Mouse (Mus musculus): ENCODE results near the gene Vapa. TPM values are rescaled to one million over a fixed set of nuclear protein-coding genes. Genes with fewer than 3 reads are reported as not detected.

Vapa gene
- total and polyA plus RNA-seq, 3 experiments = 51.4 to 158 (median 151) TPM

DNA sequence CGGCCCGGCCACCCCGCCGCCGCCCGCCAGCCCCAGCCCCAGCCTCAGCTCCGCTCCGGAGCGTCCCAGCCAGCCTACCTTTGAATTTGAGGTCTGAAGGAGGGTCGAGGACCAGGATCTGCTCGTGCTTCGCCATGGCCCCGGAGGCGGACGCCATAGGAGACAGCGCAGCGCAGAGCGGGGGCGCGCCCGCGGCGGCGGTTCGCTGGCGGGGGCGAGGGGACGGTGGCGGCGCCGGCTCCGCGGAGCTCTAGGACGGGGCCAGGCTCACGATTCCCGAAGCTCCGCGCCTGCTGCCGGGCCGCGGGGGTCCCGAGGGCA, 253 bp downstream of the Vapa start:
- peaks cover 45% of the 10 kb centered on the region for H3K79me2 ChIP-seq (replicated peaks; ENCODE audit: control insufficient read depth, extremely low read depth, insufficient read depth, poor library complexity, severe bottlenecking)
- peak overlapping the region; percentile 99 for H3K9ac ChIP-seq (ENCODE audit: insufficient read depth, low read depth)
- H3K27ac ChIP-seq (ENCODE audit: insufficient read depth, low read depth) = peak overlapping the region; percentile 80
- in situ Hi-C loops (cut with MboI; ENCODE audit: low pct_ligation_motif_present, low pct_unique_long_range_greater_than_20kb, low sequenced_read_pairs) = no loop called here
- H3K9me3 ChIP-seq (replicated peaks; ENCODE audit: low read length) = no peaks in the 10 kb centered on the region
- H3K4me2 ChIP-seq (ENCODE audit: insufficient read depth, low read depth, poor library complexity, severe bottlenecking) = no peak overlapping the region
- no peak for DNase-seq (ENCODE audit: extremely low read depth)
- peaks cover 4 to 12% of the 10 kb centered on the region in 2 experiments for H3K36me3 ChIP-seq (replicated peaks in 1 of 2; ENCODE audit: control insufficient read depth in 1 of 2, insufficient read depth in 1 of 2, low read length in 1 of 2)
- peaks cover 3 to 26% of the 10 kb centered on the region in 2 experiments for H3K4me1 ChIP-seq (ENCODE audit: control insufficient read depth in 1 of 2, insufficient read depth in 2 of 2)
- TF ChIP-seq ZKSCAN1 (IDR thresholded peaks at IDR 0.05; ENCODE audit: borderline replicate concordance, low read depth, low read length) = no peak
- TF ChIP-seq CHD2 (IDR thresholded peaks at IDR 0.05; ENCODE audit: low read length) = peak; percentile 38; the same call in 1 of the 2 replicates
- H3K27me3 ChIP-seq (replicated peaks) = no peaks in the 10 kb centered on the region
- peak overlapping the region; percentile 68 to 92 (median 92) for H3K4me3 ChIP-seq (replicated peaks in 1 of 3; ENCODE audit: low read depth in 2 of 3, low read length in 2 of 3, poor library complexity in 1 of 3)
- dilution Hi-C loops (cut with MboI; ENCODE audit: extremely low pct_ligation_motif_present, extremely low pct_unique_long_range_greater_than_20kb, low sequenced_read_pairs) = no loop called here

DNA sequence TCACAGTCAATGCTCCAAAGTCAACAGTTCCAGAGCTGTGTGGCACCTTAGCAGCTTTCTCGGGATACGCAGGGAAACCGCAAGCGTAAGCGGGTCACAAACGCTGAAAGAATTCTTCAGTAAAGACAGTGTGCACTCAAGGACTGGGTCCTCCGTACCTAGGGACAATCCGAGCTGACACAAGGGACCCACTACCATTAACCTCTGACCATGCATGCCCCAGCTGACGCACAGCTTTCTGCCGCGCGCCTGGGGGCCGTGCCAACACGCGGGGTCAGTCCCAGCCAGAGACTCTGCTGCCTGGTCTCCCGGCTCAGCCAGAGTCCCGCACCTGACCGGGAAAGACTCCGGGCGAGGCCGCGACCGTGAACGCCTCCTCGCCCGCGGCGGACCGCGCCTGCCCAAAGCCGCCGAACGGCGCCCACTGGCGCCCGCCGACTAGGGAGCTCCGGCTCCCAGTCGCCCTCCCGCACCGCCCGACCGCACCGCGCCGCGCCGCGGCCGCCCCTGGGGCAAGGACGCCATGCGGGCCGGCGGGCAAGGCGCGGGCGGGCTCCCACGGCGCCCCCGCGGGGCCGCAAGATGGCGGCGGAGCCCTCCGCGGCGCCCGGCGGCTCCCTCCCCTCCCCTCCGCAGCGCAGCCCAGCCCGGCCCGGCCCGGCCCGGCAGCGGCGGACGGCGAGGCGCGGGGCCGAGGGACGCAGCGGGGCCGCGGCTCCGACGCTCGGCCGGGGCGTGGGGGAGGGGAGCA, 789 bp downstream of the Vapa start:
- TF ChIP-seq JUN (IDR thresholded peaks at IDR 0.05; ENCODE audit: insufficient read depth, low read depth, low read length) = no peak
- peak; percentile 12; the same call in 1 of the 2 replicates for TF ChIP-seq UBTF (IDR thresholded peaks at IDR 0.05; ENCODE audit: low read depth, low read length)
- TF ChIP-seq MXI1 (IDR thresholded peaks at IDR 0.05; ENCODE audit: low read depth, low read length) = 0 out of 2 replicates have a peak, but pooled peaks have one; percentile 51
- TF ChIP-seq POLR2AphosphoS2 (IDR thresholded peaks at IDR 0.05; ENCODE audit: low read depth, low read length) = no peak
- in situ Hi-C loops (cut with MboI; ENCODE audit: low pct_ligation_motif_present, low pct_unique_long_range_greater_than_20kb, low sequenced_read_pairs) (no loop called here), dilution Hi-C loops (cut with MboI; ENCODE audit: extremely low pct_ligation_motif_present, extremely low pct_unique_long_range_greater_than_20kb, low sequenced_read_pairs) (no loop called here)
- peak; percentile 21 for DNase-seq (ENCODE audit: extremely low read depth)
- Histone ChIP-seq H3K4me2 (ENCODE audit: insufficient read depth, low read depth, poor library complexity, severe bottlenecking) (peak overlapping the region; percentile 74), H3K4me3 (replicated peaks in 1 of 3; ENCODE audit: low read depth in 2 of 3, low read length in 2 of 3, poor library complexity in 1 of 3) (peak overlapping the region; percentile 91 to 92 (median 92)), H3K27me3 (replicated peaks) (no peaks in the 10 kb centered on the region), H3K79me2 (replicated peaks; ENCODE audit: control insufficient read depth, extremely low read depth, insufficient read depth, poor library complexity, severe bottlenecking) (peaks cover 50% of the 10 kb centered on the region), H3K9ac (ENCODE audit: insufficient read depth, low read depth) (peak overlapping the region; percentile 99), H3K4me1 (ENCODE audit: control insufficient read depth in 1 of 2, insufficient read depth in 2 of 2) (peaks cover 5 to 31% of the 10 kb centered on the region in 2 experiments), H3K36me3 (replicated peaks in 1 of 2; ENCODE audit: control insufficient read depth in 1 of 2, insufficient read depth in 1 of 2, low read length in 1 of 2) (peaks cover 4 to 12% of the 10 kb centered on the region in 2 experiments), H3K9me3 (replicated peaks; ENCODE audit: low read length) (no peaks in the 10 kb centered on the region), H3K27ac (ENCODE audit: insufficient read depth, low read depth) (peak overlapping the region; percentile 80)

- Histone ChIP-seq H3K4me1 (ENCODE audit: control insufficient read depth in 1 of 2, insufficient read depth in 2 of 2) (peaks cover 5 to 40% of the 10 kb centered on the region in 2 experiments), H3K9ac (ENCODE audit: insufficient read depth, low read depth) (peak overlapping the region; percentile 99; the same call in 1 of the 2 replicates), H3K4me3 (replicated peaks in 1 of 3; ENCODE audit: low read depth in 2 of 3, low read length in 2 of 3, poor library complexity in 1 of 3) (peak overlapping the region; percentile 46 to 92 (median 91)), H3K79me2 (replicated peaks; ENCODE audit: control insufficient read depth, extremely low read depth, insufficient read depth, poor library complexity, severe bottlenecking) (peaks cover 59% of the 10 kb centered on the region), H3K9me3 (replicated peaks; ENCODE audit: low read length) (no peaks in the 10 kb centered on the region), H3K27me3 (replicated peaks) (no peaks in the 10 kb centered on the region), H3K4me2 (ENCODE audit: insufficient read depth, low read depth, poor library complexity, severe bottlenecking) (peak overlapping the region; percentile 87), H3K27ac (ENCODE audit: insufficient read depth, low read depth) (no peak overlapping the region), H3K36me3 (replicated peaks in 1 of 2; ENCODE audit: control insufficient read depth in 1 of 2, insufficient read depth in 1 of 2, low read length in 1 of 2) (peaks cover 4 to 12% of the 10 kb centered on the region in 2 experiments)
- no peak for TF ChIP-seq ZNF384 (IDR thresholded peaks at IDR 0.05; ENCODE audit: low read depth, low read length)
- no peak for TF ChIP-seq CHD1 (IDR thresholded peaks at IDR 0.05; ENCODE audit: low read depth, low read length)
- TF ChIP-seq PAX5 (IDR thresholded peaks at IDR 0.05; ENCODE audit: low read length) = no peak
- no peak for TF ChIP-seq CTCF (conservative IDR thresholded peaks at IDR 0.05 in 1 of 2, IDR thresholded peaks at IDR 0.05 in 1 of 2; ENCODE audit: low read depth in 2 of 2, low read length in 2 of 2)
- no peak for TF ChIP-seq EP300 (IDR thresholded peaks at IDR 0.05; ENCODE audit: low read length)
- TF ChIP-seq TBP (conservative IDR thresholded peaks at IDR 0.05; ENCODE audit: low read depth, low read length) = no peak
- in situ Hi-C loops (cut with MboI; ENCODE audit: low pct_ligation_motif_present, low pct_unique_long_range_greater_than_20kb, low sequenced_read_pairs) = no loop called here
- peak; percentile 26 for DNase-seq (ENCODE audit: extremely low read depth)
- dilution Hi-C loops (cut with MboI; ENCODE audit: extremely low pct_ligation_motif_present, extremely low pct_unique_long_range_greater_than_20kb, low sequenced_read_pairs) = no loop called here
These were observed 1.6 kb downstream of the Vapa start for GRCm38 (mm10) chr17:65611721-65612120.

Data from CH12.LX (cell line).